Mouse (Mus musculus): Measurements from ENCODE around the gene Tango6.

The Tango6 gene

GRCm38 (mm10) chr8:106701360-106701759 lies 18.5 kb downstream of the Tango6 start:
- DNase-seq, result peak; percentile 12

GRCm38 (mm10) chr8:106704199-106704900 lies 21.5 kb downstream of the Tango6 start:
- DNase-seq, result no peak

- DNase-seq, result peak; percentile 25
Measured at GRCm38 (mm10) chr8:106704901-106705321, 22.0 kb downstream of the Tango6 start.

- DNase-seq, result no peak
Measured at GRCm38 (mm10) chr8:106706194-106706593, 23.3 kb downstream of the Tango6 start.

GRCm38 (mm10) chr8:106710002-106710401 lies 27.1 kb downstream of the Tango6 start:
- no peak for DNase-seq

- DNase-seq, result no peak
Measured at GRCm38 (mm10) chr8:106712487-106712886, 29.6 kb downstream of the Tango6 start.

GRCm38 (mm10) chr8:106714297-106714696 lies 31.4 kb downstream of the Tango6 start:
- no peak for DNase-seq

GRCm38 (mm10) chr8:106718091-106718500 lies 35.2 kb downstream of the Tango6 start:
- DNase-seq, result peak; percentile 62

GRCm38 (mm10) chr8:106720921-106721320 lies 38.1 kb downstream of the Tango6 start:
- no peak for DNase-seq

- DNase-seq, result no peak
Measured at GRCm38 (mm10) chr8:106722453-106722852, 39.6 kb downstream of the Tango6 start.

GRCm38 (mm10) chr8:106723921-106724320 lies 41.1 kb downstream of the Tango6 start:
- DNase-seq, result no peak

GRCm38 (mm10) chr8:106726551-106726950 lies 43.7 kb downstream of the Tango6 start:
- no peak for DNase-seq

GRCm38 (mm10) chr8:106727241-106727835 lies 44.5 kb downstream of the Tango6 start:
- no peak for DNase-seq

- DNase-seq, result no peak
Measured at GRCm38 (mm10) chr8:106727889-106728288, 45.0 kb downstream of the Tango6 start.

- DNase-seq, result no peak
Measured at GRCm38 (mm10) chr8:106732921-106733320, 50.1 kb downstream of the Tango6 start.

- DNase-seq, result no peak
Measured at GRCm38 (mm10) chr8:106733703-106734102, 50.8 kb downstream of the Tango6 start.

- no peak for DNase-seq
Measured at GRCm38 (mm10) chr8:106734222-106734621, 51.4 kb downstream of the Tango6 start.

- DNase-seq, result peak; percentile 19
Measured at GRCm38 (mm10) chr8:106736861-106737662, 54.2 kb downstream of the Tango6 start.

GRCm38 (mm10) chr8:106737846-106738245 lies 55.0 kb downstream of the Tango6 start:
- no peak for DNase-seq

- DNase-seq, result no peak
Measured at GRCm38 (mm10) chr8:106742321-106742720, 59.5 kb downstream of the Tango6 start.

- DNase-seq, result no peak
Measured at GRCm38 (mm10) chr8:106743361-106743760, 60.5 kb downstream of the Tango6 start.

GRCm38 (mm10) chr8:106753436-106753835 lies 70.6 kb downstream of the Tango6 start:
- no peak for DNase-seq

GRCm38 (mm10) chr8:106761317-106761716 lies 78.4 kb downstream of the Tango6 start:
- DNase-seq, result no peak
